Mouse (Mus musculus): ENCODE data around the gene Sh2b1. TPM values are rescaled to one million over a fixed set of nuclear protein-coding genes. Genes with fewer than 3 reads are reported as not detected.

The Sh2b1 gene
- polyA plus RNA-seq (2014; fragmentation: Nextera tagmentation; extraction: Ambion mirVana), result 51.5 and 55.5 TPM in 2 replicates

DNA sequence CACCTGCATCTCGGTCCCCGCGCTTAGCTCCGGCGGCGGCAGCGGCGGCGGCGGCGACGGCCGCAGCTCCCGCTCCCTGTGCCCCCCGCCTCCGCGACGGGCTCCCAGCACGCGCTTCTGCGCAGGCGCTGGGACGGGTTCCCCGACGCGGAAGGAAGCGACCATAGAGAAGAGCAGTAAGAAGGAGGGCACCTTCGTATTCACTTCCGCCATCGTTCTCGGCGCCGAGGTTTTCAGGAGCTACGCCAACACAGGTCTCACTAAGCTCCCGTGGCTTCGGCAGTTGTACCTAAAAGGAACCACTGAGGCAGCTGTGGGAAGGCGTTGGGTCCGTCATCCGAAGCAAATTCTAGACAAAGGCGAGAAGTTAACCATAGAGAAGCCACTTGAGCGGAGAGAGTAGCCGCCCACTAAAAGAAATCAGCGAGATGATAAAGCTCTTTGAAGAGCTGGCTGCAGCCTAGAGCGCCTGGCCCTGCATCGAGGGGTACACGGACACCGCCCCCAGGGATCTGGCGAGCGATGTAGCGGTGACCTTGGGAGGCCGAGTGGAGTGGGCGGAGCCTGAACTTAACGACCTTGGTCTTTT, at the start of gene Sh2b1:
TSS of gene Sh2b1 (minus strand) at position 432 of the 589 bp plus-strand sequence.
- H3K4me1 ChIP-seq (ENCODE audit: control insufficient read depth, insufficient read depth, low read length), result peaks cover 13% of the 10 kb centered on the region
- ATAC-seq (ENCODE audit: insufficient read depth, low FRiP score, low TSS enrichment), result peak; percentile 94
- peaks cover 12% of the 10 kb centered on the region for H3K36me3 ChIP-seq (ENCODE audit: control insufficient read depth, insufficient read depth, low read length)
- peak; percentile 96 for DNase-seq (ENCODE audit: low spot score)
- H3K4me2 ChIP-seq (ENCODE audit: low read depth), result peak within 1 kb of the TSS; percentile 94
- H3K4me3 ChIP-seq (ENCODE audit: low read depth, low read length), result peak within 1 kb of the TSS; percentile 95
- H3K9me3 ChIP-seq (ENCODE audit: control insufficient read depth, low read length), result no peaks in the 10 kb centered on the region
- under 1% methylated on average over 49 of the region's 53 CpGs for WGBS
- H3K27me3 ChIP-seq (ENCODE audit: control insufficient read depth, insufficient read depth, low read length), result no peaks in the 10 kb centered on the region
- peak within 1 kb of the TSS; percentile 94 for H3K9ac ChIP-seq (ENCODE audit: low read length)
- H3K27ac ChIP-seq (ENCODE audit: low read depth, low read length), result peak within 1 kb of the TSS; percentile 94

- ATAC-seq (ENCODE audit: insufficient read depth, low FRiP score, low TSS enrichment) (no peak), DNase-seq (ENCODE audit: low spot score) (no peak)
- Histone ChIP-seq H3K9ac (ENCODE audit: low read length) (no peak overlapping the region), H3K4me2 (ENCODE audit: low read depth) (no peak overlapping the region), H3K4me3 (ENCODE audit: low read depth, low read length) (no peak overlapping the region), H3K27ac (ENCODE audit: low read depth, low read length) (no peak overlapping the region), H3K9me3 (ENCODE audit: control insufficient read depth, low read length) (no peaks in the 10 kb centered on the region), H3K36me3 (ENCODE audit: control insufficient read depth, insufficient read depth, low read length) (no peaks in the 10 kb centered on the region), H3K27me3 (ENCODE audit: control insufficient read depth, insufficient read depth, low read length) (no peaks in the 10 kb centered on the region), H3K4me1 (ENCODE audit: control insufficient read depth, insufficient read depth, low read length) (no peaks in the 10 kb centered on the region)
- WGBS, result 79% methylated on average over 3 of the region's 3 CpGs
Measured at GRCm38 (mm10) chr7:126523316-126523715, 48.1 kb upstream of the Sh2b1 start.

DNA sequence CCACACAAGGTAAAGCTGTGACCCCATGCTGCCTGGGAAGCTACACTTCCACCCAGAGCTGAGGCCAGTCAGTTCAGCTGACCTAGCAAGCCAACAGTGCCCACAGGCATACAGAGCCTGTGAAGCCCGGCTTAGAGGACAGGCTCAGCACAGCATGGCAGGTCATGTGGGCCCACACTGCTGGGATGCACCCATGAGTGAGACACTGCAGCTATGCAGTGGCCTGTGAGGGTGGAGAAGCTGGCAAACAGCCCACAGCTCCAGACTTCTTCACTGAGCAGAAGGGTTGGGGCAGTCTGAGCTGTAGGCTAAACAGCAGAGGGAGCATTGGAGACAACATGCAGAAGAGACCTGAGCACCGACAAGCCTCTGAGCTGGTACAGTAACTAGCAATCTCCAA, 44.3 kb upstream of the Sh2b1 start:
- DNase-seq (ENCODE audit: low spot score) (no peak), ATAC-seq (ENCODE audit: insufficient read depth, low FRiP score, low TSS enrichment) (no peak)
- Histone ChIP-seq H3K9me3 (ENCODE audit: control insufficient read depth, low read length) (no peaks in the 10 kb centered on the region), H3K4me2 (ENCODE audit: low read depth) (no peak overlapping the region), H3K4me3 (ENCODE audit: low read depth, low read length) (no peak overlapping the region), H3K9ac (ENCODE audit: low read length) (no peak overlapping the region), H3K27me3 (ENCODE audit: control insufficient read depth, insufficient read depth, low read length) (no peaks in the 10 kb centered on the region), H3K27ac (ENCODE audit: low read depth, low read length) (no peak overlapping the region), H3K4me1 (ENCODE audit: control insufficient read depth, insufficient read depth, low read length) (no peaks in the 10 kb centered on the region), H3K36me3 (ENCODE audit: control insufficient read depth, insufficient read depth, low read length) (no peaks in the 10 kb centered on the region)
- 67% methylated on average over 2 of the region's 2 CpGs for WGBS

DNA sequence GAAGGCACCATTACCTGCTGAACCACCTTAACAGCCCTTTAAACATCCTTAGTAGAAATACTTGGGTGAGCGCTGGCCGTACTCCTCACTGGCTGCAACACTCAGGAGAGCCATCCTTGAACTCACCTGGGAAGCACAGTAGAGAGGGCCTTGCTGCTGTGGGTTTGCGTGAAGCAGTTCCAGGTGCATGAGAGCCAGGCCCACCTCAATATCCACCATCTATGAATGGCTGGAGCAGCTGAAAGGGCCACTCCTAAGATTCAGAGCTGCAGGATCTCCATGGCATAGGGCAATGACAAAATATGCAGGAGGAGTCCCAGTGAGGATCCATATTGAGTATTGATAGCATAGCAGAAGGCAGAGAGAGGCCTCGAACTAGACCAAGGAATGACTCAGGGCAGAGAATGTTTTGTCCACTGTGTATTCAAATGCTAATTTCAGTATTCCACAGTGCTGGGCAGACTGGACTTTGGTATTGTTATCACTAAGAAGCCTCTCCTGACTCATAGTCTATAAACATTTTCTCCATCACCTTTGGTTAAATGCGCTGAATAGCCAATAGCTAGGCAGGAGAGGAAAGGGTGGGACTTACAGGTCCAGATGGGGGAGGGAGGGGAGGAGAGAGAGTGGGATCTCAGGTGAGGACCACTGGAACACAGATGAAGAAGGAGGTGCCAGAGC, 43.2 kb upstream of the Sh2b1 start:
- Histone ChIP-seq H3K27me3 (ENCODE audit: control insufficient read depth, insufficient read depth, low read length) (no peaks in the 10 kb centered on the region), H3K9me3 (ENCODE audit: control insufficient read depth, low read length) (no peaks in the 10 kb centered on the region), H3K4me3 (ENCODE audit: low read depth, low read length) (no peak overlapping the region), H3K4me2 (ENCODE audit: low read depth) (no peak overlapping the region), H3K4me1 (ENCODE audit: control insufficient read depth, insufficient read depth, low read length) (no peaks in the 10 kb centered on the region), H3K36me3 (ENCODE audit: control insufficient read depth, insufficient read depth, low read length) (no peaks in the 10 kb centered on the region), H3K27ac (ENCODE audit: low read depth, low read length) (no peak overlapping the region), H3K9ac (ENCODE audit: low read length) (no peak overlapping the region)
- no peak for ATAC-seq (ENCODE audit: insufficient read depth, low FRiP score, low TSS enrichment)
- DNase-seq (ENCODE audit: low spot score), result no peak
- 82% methylated on average over 5 of the region's 5 CpGs for WGBS

DNA sequence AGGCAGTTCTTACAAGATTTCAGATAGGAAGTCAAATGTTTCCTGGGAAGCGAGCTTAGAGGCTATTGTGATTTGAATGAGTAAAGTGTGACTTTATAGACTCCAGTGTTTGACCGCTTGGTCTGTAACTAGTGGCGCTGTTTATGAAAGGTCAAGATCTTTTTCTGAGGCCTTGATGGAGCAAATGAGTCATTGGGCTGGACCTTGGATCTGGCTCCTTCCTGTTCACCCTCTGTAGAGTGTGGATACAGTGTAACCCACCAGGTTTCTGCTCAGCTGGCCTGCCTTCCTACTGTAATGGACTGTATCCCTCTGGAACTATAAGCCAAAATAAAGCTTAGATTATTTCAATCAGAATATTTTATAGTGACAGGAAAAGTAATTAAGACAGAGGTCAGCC, 36.1 kb upstream of the Sh2b1 start:
- ATAC-seq (ENCODE audit: insufficient read depth, low FRiP score, low TSS enrichment) (no peak), DNase-seq (ENCODE audit: low spot score) (no peak)
- no peaks in the 10 kb centered on the region for H3K27me3 ChIP-seq (ENCODE audit: control insufficient read depth, insufficient read depth, low read length)
- H3K4me2 ChIP-seq (ENCODE audit: low read depth), result no peak overlapping the region
- no peaks in the 10 kb centered on the region for H3K9me3 ChIP-seq (ENCODE audit: control insufficient read depth, low read length)
- H3K36me3 ChIP-seq (ENCODE audit: control insufficient read depth, insufficient read depth, low read length), result no peaks in the 10 kb centered on the region
- H3K4me1 ChIP-seq (ENCODE audit: control insufficient read depth, insufficient read depth, low read length), result no peaks in the 10 kb centered on the region
- H3K9ac ChIP-seq (ENCODE audit: low read length), result no peak overlapping the region
- H3K27ac ChIP-seq (ENCODE audit: low read depth, low read length), result no peak overlapping the region
- H3K4me3 ChIP-seq (ENCODE audit: low read depth, low read length), result no peak overlapping the region
- WGBS, result 85% methylated on average over 3 of the region's 3 CpGs

DNA sequence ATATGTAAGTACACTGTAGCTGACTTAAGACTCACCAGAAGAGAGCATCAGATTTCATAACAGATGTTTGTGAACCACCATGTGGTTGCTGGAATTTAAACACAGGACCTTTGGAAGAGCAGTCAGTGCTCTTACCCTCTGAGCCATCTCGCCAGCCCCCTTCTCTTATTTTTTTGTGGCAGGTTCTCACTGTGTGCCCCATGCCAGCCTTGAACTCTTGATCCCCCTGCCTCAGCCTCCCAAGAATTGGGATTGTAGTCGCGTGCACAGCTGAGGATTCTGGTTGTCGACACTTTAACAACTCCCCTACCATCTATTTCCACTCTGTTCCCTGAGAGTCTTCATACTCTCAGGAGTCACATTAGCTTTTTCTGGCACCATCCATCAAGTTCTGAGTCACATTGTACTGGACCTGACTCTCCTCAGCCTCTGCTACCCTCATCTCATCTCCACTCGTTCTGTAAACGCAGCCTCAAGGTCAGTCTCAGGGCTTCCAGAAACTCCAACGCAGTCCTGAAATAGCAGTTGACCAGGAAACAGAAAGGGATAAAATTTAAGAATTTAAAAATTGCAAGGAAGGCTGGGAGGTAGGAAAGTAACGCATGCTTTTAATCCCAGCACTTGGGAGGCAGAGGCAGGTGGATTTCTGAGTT, 32.0 kb upstream of the Sh2b1 start:
- Histone ChIP-seq H3K4me2 (ENCODE audit: low read depth) (no peak overlapping the region), H3K36me3 (ENCODE audit: control insufficient read depth, insufficient read depth, low read length) (no peaks in the 10 kb centered on the region), H3K4me3 (ENCODE audit: low read depth, low read length) (no peak overlapping the region), H3K9ac (ENCODE audit: low read length) (no peak overlapping the region), H3K27ac (ENCODE audit: low read depth, low read length) (no peak overlapping the region), H3K4me1 (ENCODE audit: control insufficient read depth, insufficient read depth, low read length) (no peaks in the 10 kb centered on the region), H3K27me3 (ENCODE audit: control insufficient read depth, insufficient read depth, low read length) (no peaks in the 10 kb centered on the region), H3K9me3 (ENCODE audit: control insufficient read depth, low read length) (no peaks in the 10 kb centered on the region)
- ATAC-seq (ENCODE audit: insufficient read depth, low FRiP score, low TSS enrichment) (no peak), DNase-seq (ENCODE audit: low spot score) (no peak)
- 86% methylated on average over 8 of the region's 8 CpGs for WGBS

DNA sequence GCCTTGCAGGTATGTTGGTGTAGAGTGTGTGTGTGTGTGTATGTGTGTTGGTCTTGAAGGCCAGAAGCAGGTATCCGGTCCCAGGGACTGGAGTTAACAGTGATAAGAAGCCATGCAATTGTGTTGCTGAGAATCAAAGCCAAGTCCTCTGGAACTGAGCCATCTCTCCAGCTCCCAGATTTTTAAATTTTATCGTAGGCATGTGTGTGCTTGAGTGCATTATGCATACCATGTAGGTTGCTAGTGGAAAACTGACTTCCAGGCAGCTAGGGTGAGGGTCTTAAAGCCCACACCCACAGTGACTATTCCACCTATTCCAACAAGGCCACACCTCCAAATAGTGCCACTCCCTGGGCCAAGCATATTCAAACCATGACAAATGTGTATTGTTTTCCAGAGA, 29.7 kb upstream of the Sh2b1 start:
- Histone ChIP-seq H3K4me3 (ENCODE audit: low read depth, low read length) (no peak overlapping the region), H3K4me2 (ENCODE audit: low read depth) (no peak overlapping the region), H3K36me3 (ENCODE audit: control insufficient read depth, insufficient read depth, low read length) (peaks cover 5% of the 10 kb centered on the region; the same call in 1 of the 2 replicates), H3K27me3 (ENCODE audit: control insufficient read depth, insufficient read depth, low read length) (no peaks in the 10 kb centered on the region), H3K9me3 (ENCODE audit: control insufficient read depth, low read length) (no peaks in the 10 kb centered on the region), H3K27ac (ENCODE audit: low read depth, low read length) (no peak overlapping the region), H3K4me1 (ENCODE audit: control insufficient read depth, insufficient read depth, low read length) (peaks cover 6% of the 10 kb centered on the region), H3K9ac (ENCODE audit: low read length) (no peak overlapping the region)
- ATAC-seq (ENCODE audit: insufficient read depth, low FRiP score, low TSS enrichment) (no peak), DNase-seq (ENCODE audit: low spot score) (no peak)
- WGBS, result 93% methylated on average over 2 of the region's 2 CpGs

DNA sequence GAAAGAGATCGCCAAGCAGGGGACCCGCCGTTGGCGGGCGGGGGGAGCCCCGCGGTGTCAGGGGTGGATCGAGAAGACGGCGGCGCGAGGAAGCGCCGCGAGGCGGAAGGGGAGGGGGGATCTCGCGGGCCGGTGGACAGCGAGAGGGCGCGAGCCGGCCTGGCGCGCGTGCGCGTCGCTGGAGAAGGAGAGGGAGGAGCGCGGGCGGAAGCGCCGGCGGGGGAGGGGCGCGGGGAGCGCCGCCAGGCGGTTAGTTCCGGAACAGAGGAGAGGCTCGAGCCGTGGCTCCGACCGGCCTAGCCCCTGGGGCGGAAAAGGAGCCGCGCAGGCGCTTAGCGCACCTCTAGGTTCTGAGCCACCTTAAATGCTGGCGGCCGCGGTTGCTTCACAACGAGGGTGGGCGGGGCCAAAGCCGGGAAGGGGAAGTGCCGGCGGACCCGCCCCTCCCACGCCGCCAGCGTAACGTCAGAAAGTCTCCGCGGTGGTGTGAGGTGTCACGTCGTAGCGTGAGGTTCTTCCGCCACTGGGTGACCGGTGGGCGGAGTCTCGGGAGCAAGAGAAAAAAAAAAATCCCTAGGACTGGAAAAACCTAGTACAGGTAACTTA, 28.2 kb upstream of the Sh2b1 start, which contains the start of gene Atxn2l:
TSS of gene Atxn2l (minus strand) at position 165 of the 606 bp plus-strand sequence.
- WGBS, result under 1% methylated on average over 66 of the region's 72 CpGs
- peak within 1 kb of the TSS; percentile 94 for H3K27ac ChIP-seq (ENCODE audit: low read depth, low read length)
- peaks cover 6% of the 10 kb centered on the region for H3K4me1 ChIP-seq (ENCODE audit: control insufficient read depth, insufficient read depth, low read length)
- ATAC-seq (ENCODE audit: insufficient read depth, low FRiP score, low TSS enrichment), result peak; percentile 74
- H3K4me3 ChIP-seq (ENCODE audit: low read depth, low read length), result peak within 1 kb of the TSS; percentile 99
- H3K9me3 ChIP-seq (ENCODE audit: control insufficient read depth, low read length), result no peaks in the 10 kb centered on the region
- H3K27me3 ChIP-seq (ENCODE audit: control insufficient read depth, insufficient read depth, low read length), result no peaks in the 10 kb centered on the region
- H3K36me3 ChIP-seq (ENCODE audit: control insufficient read depth, insufficient read depth, low read length), result peaks cover 13% of the 10 kb centered on the region
- peak within 1 kb of the TSS; percentile 83 for H3K4me2 ChIP-seq (ENCODE audit: low read depth)
- peak; percentile 100 for DNase-seq (ENCODE audit: low spot score)
- peak within 1 kb of the TSS; percentile 98 for H3K9ac ChIP-seq (ENCODE audit: low read length)

Measured in neural tube, embryonic 11.5 days (tissue).